Comparison of ENCODE assay signal across 11 mouse cellular contexts in genomic region chr4:126155869-126156268, GRCm38 (mm10). TPM values are rescaled to one million over a fixed set of nuclear protein-coding genes. Genes with fewer than 3 reads are reported as not detected.
A peak's percentile ranks its signal among the peaks of the same experiment; 100 is the strongest.
DNase-seq lines count a peak whose midpoint lies in the region; ATAC-seq and TF ChIP-seq lines count a peak whose summit lies in the region.
"Had no signal": no experiment of that assay in that cellular context is flagged by ENCODE, and none has a peak within 500 bp of the region (broad histone marks: within the 10 kb centered on the region; RNA-seq: fewer than 3 reads in every experiment).

No protein-coding gene starts in this region.

- no peak for DNase-seq in kidney, adult 2 months
- DNase-seq in kidney, postnatal 36 days, result no peak
- DNase-seq in embryonic facial prominence, embryonic 14.5 days (ENCODE audit: low spot score), result no peak
- DNase-seq in ovary, postnatal 14 days (ENCODE audit: low spot score), result no peak
- no peak for DNase-seq in left cerebral cortex, adult 9 months (ENCODE audit: low spot score in 2 of 2)
- DNase-seq in gastrocnemius, postnatal 14 days, result no peak
- DNase-seq: adrenal gland, postnatal 25 days; embryo, embryonic 11 days; right cerebral cortex, postnatal 4 days had no signal

- no peaks in the 10 kb centered on the region for H3K36me3 ChIP-seq in kidney, adult 2 months (ENCODE audit: control insufficient read depth, insufficient read depth, low read length)
- peaks cover 24% of the 10 kb centered on the region for H3K36me3 ChIP-seq in embryonic facial prominence, embryonic 14.5 days (ENCODE audit: control insufficient read depth, insufficient read depth, low read length)
- 0 out of 2 replicates have a peak, but pooled peaks cover 3% of the 10 kb centered on the region for H3K36me3 ChIP-seq in intestine, embryonic 15.5 days
- H3K36me3 ChIP-seq in midbrain, embryonic 15.5 days (replicated peaks), result no peaks in the 10 kb centered on the region

- no peak overlapping the region for H3K4me2 ChIP-seq in embryonic facial prominence, embryonic 14.5 days (ENCODE audit: low read depth, low read length)
- 0 out of 2 replicates have a peak overlapping the region, but pooled peaks have one; percentile 9 for H3K4me2 ChIP-seq in intestine, embryonic 15.5 days (replicated peaks)
- H3K4me2 ChIP-seq in midbrain, embryonic 15.5 days, result no peak overlapping the region

- H3K27me3 ChIP-seq in kidney, adult 2 months (replicated peaks; ENCODE audit: control insufficient read depth, insufficient read depth, low read length), result no peaks in the 10 kb centered on the region
- no peaks in the 10 kb centered on the region for H3K27me3 ChIP-seq in embryonic facial prominence, embryonic 14.5 days (replicated peaks; ENCODE audit: control insufficient read depth, insufficient read depth, low read length)
- no peaks in the 10 kb centered on the region for H3K27me3 ChIP-seq in intestine, embryonic 15.5 days (replicated peaks)
- H3K27me3 ChIP-seq in midbrain, embryonic 15.5 days (replicated peaks), result peaks cover 2% of the 10 kb centered on the region; the same call in 1 of the 2 replicates

- no peak overlapping the region for H3K9ac ChIP-seq in embryonic facial prominence, embryonic 14.5 days (ENCODE audit: low read depth, low read length)
- H3K9ac ChIP-seq in intestine, embryonic 15.5 days, result no peak overlapping the region
- no peak overlapping the region for H3K9ac ChIP-seq in midbrain, embryonic 15.5 days

- 32% methylated on average over 2 of the region's 2 CpGs for WGBS in kidney, adult 2 months
- 28% methylated on average over 2 of the region's 2 CpGs for WGBS in embryonic facial prominence, embryonic 14.5 days
- WGBS in intestine, embryonic 15.5 days, result 13% methylated on average over 2 of the region's 2 CpGs
- 63% methylated on average over 2 of the region's 2 CpGs for WGBS in midbrain, embryonic 15.5 days

- intact Hi-C loops in gastrocnemius, postnatal 14 days (cut with DNase I; ENCODE audit: low total_unique reads), result loop anchor here (5.0 kb wide), 1 partner anchor 69 kb away; no protein-coding TSS in a partner anchor

- TF ChIP-seq POLR2A in kidney, adult 2 months (IDR thresholded peaks at IDR 0.05; ENCODE audit: low read depth, low read length), result no peak

- ATAC-seq in embryonic facial prominence, embryonic 14.5 days (ENCODE audit: low read depth), result peak; percentile 44; the same call in 1 of the 2 replicates
- ATAC-seq in intestine, embryonic 15.5 days, result peak; percentile 53
- ATAC-seq in midbrain, embryonic 15.5 days (replicated peaks), result peak; percentile 58; the same call in 1 of the 2 replicates

- peaks cover 6% of the 10 kb centered on the region for H3K4me1 ChIP-seq in kidney, adult 2 months (ENCODE audit: control insufficient read depth, insufficient read depth, low read length)
- peaks cover 14% of the 10 kb centered on the region for H3K4me1 ChIP-seq in embryonic facial prominence, embryonic 14.5 days (ENCODE audit: control insufficient read depth, insufficient read depth, low read length)
- peaks cover 24% of the 10 kb centered on the region for H3K4me1 ChIP-seq in intestine, embryonic 15.5 days (replicated peaks)
- H3K4me1 ChIP-seq in midbrain, embryonic 15.5 days, result no peaks in the 10 kb centered on the region

- TF ChIP-seq CTCF in kidney, adult 2 months (conservative IDR thresholded peaks at IDR 0.05; ENCODE audit: insufficient read depth, insufficient read length, low read depth, low read length), result no peak

- no peak overlapping the region for H3K4me3 ChIP-seq in kidney, adult 2 months (ENCODE audit: insufficient read depth, low read depth, low read length)
- H3K4me3 ChIP-seq in embryonic facial prominence, embryonic 14.5 days (ENCODE audit: low read depth, low read length), result no peak overlapping the region
- H3K4me3 ChIP-seq in intestine, embryonic 15.5 days (replicated peaks), result no peak overlapping the region
- H3K4me3 ChIP-seq in midbrain, embryonic 15.5 days, result no peak overlapping the region

- peak overlapping the region; percentile 67 for H3K27ac ChIP-seq in kidney, adult 2 months (ENCODE audit: insufficient read depth, low read depth, low read length)
- peak overlapping the region; percentile 71 for H3K27ac ChIP-seq in embryonic facial prominence, embryonic 14.5 days (replicated peaks; ENCODE audit: low read depth, low read length)
- H3K27ac ChIP-seq in intestine, embryonic 15.5 days, result peak overlapping the region; percentile 69
- peak overlapping the region; percentile 53 for H3K27ac ChIP-seq in midbrain, embryonic 15.5 days

- H3K9me3 ChIP-seq in embryonic facial prominence, embryonic 14.5 days (ENCODE audit: control insufficient read depth, low read length), result 0 out of 2 replicates have a peak, but pooled peaks cover 3% of the 10 kb centered on the region
- H3K9me3 ChIP-seq in intestine, embryonic 15.5 days, result no peaks in the 10 kb centered on the region
- H3K9me3 ChIP-seq in midbrain, embryonic 15.5 days, result no peaks in the 10 kb centered on the region

RNA-seq across cellular contexts. Expression of gene Sh3d21, which starts 7.4 kb away (rescaled TPM):
- 5.0 and 5.5 TPM in 2 replicates for polyA plus RNA-seq in kidney, adult 2 months (2012; rRNA removed)
- polyA plus RNA-seq in embryonic facial prominence, embryonic 14.5 days (2014; fragmentation: Nextera tagmentation; extraction: Ambion mirVana), result 7.8 and 7.9 TPM in 2 replicates
- 12.8 and 12.9 TPM in 2 replicates for polyA plus RNA-seq in intestine, embryonic 15.5 days (2015; fragmentation: Nextera tagmentation; extraction: Ambion mirVana)
- 1.3 TPM in 2 replicates for polyA plus RNA-seq in midbrain, embryonic 15.5 days (2015; fragmentation: Nextera tagmentation; extraction: Ambion mirVana)
- 1 to 10 TPM; 1.1 to 1.2 TPM for total RNA-seq in gastrocnemius, postnatal 14 days (2021)

RNA-seq across cellular contexts. Expression of gene Eva1b, which starts 8.3 kb away (rescaled TPM):
- polyA plus RNA-seq in kidney, adult 2 months (2012; rRNA removed), result 68.8 and 101 TPM in 2 replicates
- polyA plus RNA-seq in embryonic facial prominence, embryonic 14.5 days (2014; fragmentation: Nextera tagmentation; extraction: Ambion mirVana), result 78.9 and 81.7 TPM in 2 replicates
- polyA plus RNA-seq in intestine, embryonic 15.5 days (2015; fragmentation: Nextera tagmentation; extraction: Ambion mirVana), result 41.8 and 44.6 TPM in 2 replicates
- 11.8 and 12.0 TPM in 2 replicates for polyA plus RNA-seq in midbrain, embryonic 15.5 days (2015; fragmentation: Nextera tagmentation; extraction: Ambion mirVana)
- 10 to 100 TPM; 16.2 to 16.6 TPM for total RNA-seq in gastrocnemius, postnatal 14 days (2021)

RNA-seq across cellular contexts. Expression of gene Thrap3, which starts 46.7 kb away (rescaled TPM):
- 40.4 and 51.0 TPM in 2 replicates for polyA plus RNA-seq in kidney, adult 2 months (2012; rRNA removed)
- polyA plus RNA-seq in embryonic facial prominence, embryonic 14.5 days (2014; fragmentation: Nextera tagmentation; extraction: Ambion mirVana), result 185 and 198 TPM in 2 replicates
- 172 and 202 TPM in 2 replicates for polyA plus RNA-seq in intestine, embryonic 15.5 days (2015; fragmentation: Nextera tagmentation; extraction: Ambion mirVana)
- 140 and 150 TPM in 2 replicates for polyA plus RNA-seq in midbrain, embryonic 15.5 days (2015; fragmentation: Nextera tagmentation; extraction: Ambion mirVana)
- 10 to 100 TPM; 92.1 to 99.3 TPM for total RNA-seq in gastrocnemius, postnatal 14 days (2021)

RNA-seq across cellular contexts. Expression of gene Stk40, which starts 52.1 kb away (rescaled TPM):
- polyA plus RNA-seq in kidney, adult 2 months (2012; rRNA removed), result 38.3 and 38.9 TPM in 2 replicates
- polyA plus RNA-seq in embryonic facial prominence, embryonic 14.5 days (2014; fragmentation: Nextera tagmentation; extraction: Ambion mirVana), result 26.8 and 32.1 TPM in 2 replicates
- polyA plus RNA-seq in intestine, embryonic 15.5 days (2015; fragmentation: Nextera tagmentation; extraction: Ambion mirVana), result 29.5 and 32.1 TPM in 2 replicates
- 34.4 and 35.2 TPM in 2 replicates for polyA plus RNA-seq in midbrain, embryonic 15.5 days (2015; fragmentation: Nextera tagmentation; extraction: Ambion mirVana)
- total RNA-seq in gastrocnemius, postnatal 14 days (2021), result 10 to 100 TPM; 25.1 to 41.9 TPM

RNA-seq across cellular contexts. Expression of gene Lsm10, which starts 59.4 kb away (rescaled TPM):
- polyA plus RNA-seq in kidney, adult 2 months (2012; rRNA removed), result 36.5 TPM in 2 replicates
- 52.0 and 54.1 TPM in 2 replicates for polyA plus RNA-seq in embryonic facial prominence, embryonic 14.5 days (2014; fragmentation: Nextera tagmentation; extraction: Ambion mirVana)
- 55.3 TPM in 2 replicates for polyA plus RNA-seq in intestine, embryonic 15.5 days (2015; fragmentation: Nextera tagmentation; extraction: Ambion mirVana)
- 48.7 and 53.0 TPM in 2 replicates for polyA plus RNA-seq in midbrain, embryonic 15.5 days (2015; fragmentation: Nextera tagmentation; extraction: Ambion mirVana)
- 1 to 10 TPM; 5.7 to 8.3 TPM for total RNA-seq in gastrocnemius, postnatal 14 days (2021)
